Mouse (Mus musculus) macrophage (primary cell): ENCODE measurements around the gene Tlr12. TPM values are rescaled to one million over a fixed set of nuclear protein-coding genes. Genes with fewer than 3 reads are reported as not detected.
"Not testable (repeated sequence)": the region's sequence is repeated elsewhere in the genome, so short reads cannot be mapped to it uniquely, and the experiment has no call there.

Source experiments
- H3K27ac ChIP-seq: fragments of 350-480 bp; formaldehyde crosslinking; 2 replicates; pipeline ENCODE4 v1.9.0; 2021
- H3K36me3 ChIP-seq: fragments of 350-480 bp; formaldehyde crosslinking; 2 replicates; pipeline ENCODE4 v1.9.0; 2021; ENCODE audit errors: inconsistent target
- H3K4me3 ChIP-seq: fragments of 350-480 bp; formaldehyde crosslinking; 2 replicates; pipeline ENCODE4 v1.9.0; 2021; ENCODE audit errors: inconsistent target
- H3K79me2 ChIP-seq: fragments of 350-480 bp; formaldehyde crosslinking; 2 replicates; pipeline ENCODE4 v1.9.0; 2021; ENCODE audit errors: inconsistent target
- WGBS: methylation state at CpG from one replicate; pipeline ENCODE4 v1.1.7; 2026; ENCODE audit warnings: inconsistent platforms; ENCODE audit not compliant: missing documents; 5-methylcytosine and 5-hydroxymethylcytosine counted together
- polyA plus RNA-seq: library from polyadenylated mRNA; stranded (reverse); fragments of 250-400 nt; gene quantifications from 3 replicates; pipeline ENCODE4 v1.2.4, GENCODE M21; 2018; ENCODE audit warnings: inconsistent platforms

Gene Tlr12
- polyA plus RNA-seq, 1 experiment from 2014 or later: 0.06 TPM

DNA sequence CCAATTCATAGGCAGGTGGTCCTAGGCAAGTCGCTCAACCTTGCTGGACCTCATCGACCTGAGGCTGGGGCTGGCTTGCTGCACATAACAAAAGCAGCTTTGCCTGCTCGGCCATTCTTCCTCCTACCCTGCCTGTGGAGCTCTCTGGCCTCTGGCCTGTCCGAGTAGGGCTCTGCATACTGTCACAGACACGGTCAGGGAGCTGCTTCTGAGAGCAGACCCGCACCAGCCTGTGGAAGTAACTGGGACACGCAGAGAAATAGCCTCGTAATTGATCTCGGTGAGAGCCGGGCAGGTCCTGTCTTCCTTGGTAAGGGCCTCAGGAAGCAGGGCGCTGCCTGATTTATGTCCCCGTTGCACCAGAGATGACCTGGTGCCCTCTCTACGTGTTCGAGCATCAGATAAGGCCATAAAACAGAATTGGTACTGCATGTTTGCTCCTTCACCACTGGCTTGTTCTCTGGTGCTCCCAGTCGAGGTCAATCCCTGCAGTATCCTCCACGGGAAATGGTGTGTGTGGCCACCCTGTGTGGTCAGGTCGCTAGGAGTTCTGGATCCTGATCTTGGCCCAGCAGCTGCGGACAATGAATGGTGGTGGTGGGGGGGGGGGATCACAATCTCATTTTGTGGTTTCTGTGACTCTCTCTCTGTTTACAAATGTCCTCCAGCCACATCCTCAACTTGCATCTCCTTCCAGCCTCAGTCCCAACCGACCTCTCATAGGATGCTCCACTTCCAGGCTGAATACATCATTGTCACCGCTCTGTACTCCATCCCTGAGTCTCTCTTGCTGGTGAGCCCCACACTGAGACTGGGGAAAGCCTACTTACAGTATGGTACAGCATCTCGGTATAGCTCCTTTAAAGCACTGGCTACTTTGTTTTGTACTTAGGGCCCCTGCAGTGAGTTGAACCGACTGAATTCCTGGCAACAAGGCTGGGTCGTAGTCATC is 23.6 kb upstream of the Tlr12 start:
- WGBS: 66% methylated on average over 23 of the region's 23 CpGs
- Histone ChIP-seq H3K36me3 (no peaks in the 10 kb centered on the region), H3K4me3 (no peak overlapping the region), H3K27ac (no peak overlapping the region), H3K79me2 (no peaks in the 10 kb centered on the region)

DNA sequence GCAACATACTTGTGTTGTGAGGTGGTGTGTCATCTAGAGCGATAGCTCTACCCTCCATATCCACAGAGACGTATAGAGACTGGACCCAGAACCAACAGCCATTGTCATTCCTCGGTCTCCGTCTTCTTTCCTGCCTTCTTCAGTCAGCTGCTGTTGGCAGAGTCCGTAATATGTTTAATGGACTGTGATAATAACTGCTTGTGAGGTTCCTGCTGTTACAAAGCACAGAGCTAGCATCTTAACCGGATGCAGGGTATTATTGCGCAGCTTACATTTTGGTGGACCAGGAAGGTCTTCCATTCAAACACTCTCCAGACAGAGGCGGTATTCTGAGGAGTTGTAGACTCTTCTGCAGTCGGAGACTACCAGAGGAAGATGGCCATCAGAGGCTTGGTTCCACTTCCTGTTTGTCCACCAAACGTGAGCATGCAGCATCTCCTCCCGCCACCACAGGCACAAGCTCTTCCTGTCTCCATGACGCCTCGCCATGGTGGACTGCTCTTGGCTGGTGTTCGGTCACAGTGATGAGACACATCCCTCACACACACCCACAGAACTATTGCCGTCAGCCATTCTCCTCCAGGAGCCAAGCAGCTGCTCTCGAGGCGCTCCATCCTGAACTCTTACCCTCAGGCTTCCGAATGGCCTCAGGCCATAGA is 20.0 kb upstream of the Tlr12 start:
- 81% methylated on average over 17 of the region's 18 CpGs for WGBS
- H3K27ac ChIP-seq: no peak overlapping the region
- H3K79me2 ChIP-seq: no peaks in the 10 kb centered on the region
- no peak overlapping the region for H3K4me3 ChIP-seq
- H3K36me3 ChIP-seq: no peaks in the 10 kb centered on the region

DNA sequence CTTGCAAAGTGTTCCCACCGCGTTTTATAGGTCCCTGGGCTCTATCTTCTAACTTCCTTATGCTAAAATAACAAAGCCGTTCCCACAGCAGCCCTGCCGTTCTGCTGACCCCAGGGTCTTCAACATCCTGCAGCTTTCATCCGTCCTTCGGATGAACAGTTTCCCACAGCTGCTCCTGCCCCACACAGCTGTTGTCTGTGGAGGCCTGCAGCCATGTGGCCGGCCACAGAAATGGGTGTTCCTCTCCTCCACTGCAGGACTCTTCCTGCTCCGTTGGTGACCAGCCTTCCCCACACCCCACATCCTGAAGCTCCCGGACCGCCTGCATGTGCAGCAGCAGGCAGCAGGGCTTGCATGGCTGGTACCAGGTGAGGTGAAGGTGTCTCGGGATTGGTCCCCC is 18.8 kb upstream of the Tlr12 start:
- Histone ChIP-seq H3K36me3 (no peaks in the 10 kb centered on the region), H3K4me3 (no peak overlapping the region), H3K79me2 (no peaks in the 10 kb centered on the region), H3K27ac (no peak overlapping the region)
- WGBS: 9% methylated on average over 11 of the region's 11 CpGs

DNA sequence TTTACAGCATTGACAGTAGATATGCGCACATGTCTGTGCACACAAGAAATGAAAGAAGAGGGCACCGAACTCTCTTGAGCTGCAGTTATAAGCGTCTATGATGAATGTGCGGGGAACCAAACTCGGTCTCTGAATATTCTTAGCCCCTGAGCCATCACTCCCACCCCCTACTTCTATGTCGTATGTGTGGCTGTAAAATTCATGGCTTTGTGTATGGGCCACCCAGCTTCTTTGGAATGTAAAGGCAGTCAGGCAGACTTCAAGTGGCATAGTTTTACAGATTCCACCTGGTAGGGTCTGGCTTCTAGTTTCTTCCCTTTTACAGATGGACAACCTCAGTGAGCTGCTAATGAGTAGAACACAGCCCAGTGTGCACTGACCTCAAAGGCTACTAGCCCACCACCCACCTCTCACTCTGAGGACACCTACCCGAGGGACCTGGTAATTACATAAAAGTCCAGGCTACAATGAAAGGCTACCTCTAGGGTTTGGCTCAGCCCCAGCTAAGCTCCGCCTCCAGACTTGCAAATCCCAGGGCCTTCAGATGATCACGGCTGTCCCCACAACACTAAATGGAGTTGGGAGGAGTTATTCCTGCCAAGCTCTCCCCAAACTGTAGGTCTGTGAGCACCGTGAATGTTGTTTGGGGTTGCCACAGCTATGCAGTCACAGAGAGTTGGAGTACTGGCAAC is 17.6 kb upstream of the Tlr12 start:
- Histone ChIP-seq H3K4me3 (no peak overlapping the region), H3K27ac (no peak overlapping the region), H3K36me3 (no peaks in the 10 kb centered on the region), H3K79me2 (no peaks in the 10 kb centered on the region)
- 78% methylated on average over 10 of the region's 10 CpGs for WGBS

DNA sequence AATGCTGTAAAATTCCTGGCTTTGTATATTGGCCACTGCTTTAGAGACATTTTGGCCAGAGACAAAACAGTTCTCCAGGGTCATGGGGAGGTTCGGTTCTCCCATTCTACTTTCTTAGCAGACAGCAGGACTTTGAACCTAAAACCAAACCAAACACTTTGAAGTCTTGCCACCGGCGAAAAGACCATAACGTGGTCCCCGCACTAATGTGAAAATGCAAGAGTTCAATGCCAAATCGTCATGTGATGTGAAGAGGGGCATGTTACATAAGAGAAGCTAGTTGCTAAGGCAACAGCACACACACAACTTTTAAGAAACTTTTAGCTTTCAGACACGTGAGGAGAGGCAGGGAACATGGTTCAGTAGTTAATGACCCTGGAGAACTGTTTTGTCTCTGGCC is 17.0 kb upstream of the Tlr12 start:
- 40% methylated on average over 7 of the region's 7 CpGs for WGBS
- Histone ChIP-seq H3K36me3 (no peaks in the 10 kb centered on the region), H3K79me2 (no peaks in the 10 kb centered on the region), H3K27ac (no peak overlapping the region), H3K4me3 (no peak overlapping the region)

DNA sequence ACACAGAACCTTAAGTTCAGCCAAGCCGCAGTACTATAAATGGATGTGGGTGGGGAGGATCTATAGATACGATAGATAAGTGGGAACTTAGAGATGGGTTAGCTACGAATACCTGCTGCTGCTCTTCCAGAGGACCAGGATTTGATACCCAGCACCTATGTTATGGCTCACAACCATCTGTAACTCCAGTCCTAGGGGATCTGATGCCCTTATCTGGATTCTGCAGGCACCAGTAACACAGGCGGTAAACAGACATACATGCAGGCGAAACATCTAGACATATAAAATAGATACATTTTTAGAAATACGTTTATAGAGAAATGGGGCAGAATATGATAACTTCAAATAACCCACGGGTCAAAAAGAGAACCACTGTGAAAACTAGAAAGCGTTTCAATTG is 2.7 kb upstream of the Tlr12 start:
- H3K27ac ChIP-seq: no peak overlapping the region
- H3K4me3 ChIP-seq: no peak overlapping the region
- H3K79me2 ChIP-seq: no peaks in the 10 kb centered on the region
- 87% methylated on average over 8 of the region's 8 CpGs for WGBS
- no peaks in the 10 kb centered on the region for H3K36me3 ChIP-seq

DNA sequence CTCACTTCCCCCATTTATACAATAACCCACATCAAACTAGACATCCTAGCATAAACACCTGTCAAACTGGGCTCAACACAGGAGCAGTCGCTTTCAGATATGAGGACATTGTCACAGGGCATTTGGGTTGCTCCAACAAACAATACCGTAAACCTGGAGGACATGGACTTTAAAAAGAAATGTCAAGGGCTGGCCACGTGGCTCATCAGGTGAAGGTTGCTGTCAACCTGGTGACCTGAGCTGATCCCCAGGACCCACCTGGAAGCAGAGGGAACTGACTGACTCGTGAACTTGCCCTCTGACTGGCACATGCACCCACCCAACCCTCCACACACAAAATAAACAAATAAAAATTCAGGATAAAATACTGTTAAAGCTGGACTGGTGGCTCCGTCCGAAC is 2.2 kb upstream of the Tlr12 start:
- no peak overlapping the region for H3K27ac ChIP-seq
- 85% methylated on average over 6 of the region's 6 CpGs for WGBS

DNA sequence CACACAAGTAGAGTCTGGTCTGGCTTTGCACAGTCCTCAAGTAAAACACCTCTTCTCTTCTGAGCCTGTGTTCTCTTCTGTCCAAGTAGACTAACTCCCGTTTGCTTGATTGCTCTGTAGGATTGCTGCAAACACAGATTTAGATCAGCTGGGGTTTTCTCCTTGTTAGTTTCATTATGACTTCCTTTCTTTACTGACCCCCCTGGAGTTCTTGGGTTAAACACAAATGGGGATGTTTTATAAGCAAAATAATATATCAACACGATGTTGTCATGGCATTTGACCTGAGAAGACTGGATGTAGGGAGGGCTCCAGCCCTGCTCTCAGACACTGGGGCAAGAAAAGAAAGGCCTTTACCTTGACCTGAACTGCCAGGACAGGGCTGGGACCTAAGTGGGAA is 544 bp upstream of the Tlr12 start:
- Histone ChIP-seq H3K27ac (no peak overlapping the region), H3K79me2 (no peaks in the 10 kb centered on the region), H3K4me3 (no peak overlapping the region), H3K36me3 (no peaks in the 10 kb centered on the region)
- 7% methylated on average over 2 of the region's 2 CpGs for WGBS

More for the DNA sequence above, 2.2 kb upstream of the Tlr12 start:
- Histone ChIP-seq H3K36me3 (no peaks in the 10 kb centered on the region), H3K4me3 (no peak overlapping the region), H3K79me2 (no peaks in the 10 kb centered on the region)

DNA sequence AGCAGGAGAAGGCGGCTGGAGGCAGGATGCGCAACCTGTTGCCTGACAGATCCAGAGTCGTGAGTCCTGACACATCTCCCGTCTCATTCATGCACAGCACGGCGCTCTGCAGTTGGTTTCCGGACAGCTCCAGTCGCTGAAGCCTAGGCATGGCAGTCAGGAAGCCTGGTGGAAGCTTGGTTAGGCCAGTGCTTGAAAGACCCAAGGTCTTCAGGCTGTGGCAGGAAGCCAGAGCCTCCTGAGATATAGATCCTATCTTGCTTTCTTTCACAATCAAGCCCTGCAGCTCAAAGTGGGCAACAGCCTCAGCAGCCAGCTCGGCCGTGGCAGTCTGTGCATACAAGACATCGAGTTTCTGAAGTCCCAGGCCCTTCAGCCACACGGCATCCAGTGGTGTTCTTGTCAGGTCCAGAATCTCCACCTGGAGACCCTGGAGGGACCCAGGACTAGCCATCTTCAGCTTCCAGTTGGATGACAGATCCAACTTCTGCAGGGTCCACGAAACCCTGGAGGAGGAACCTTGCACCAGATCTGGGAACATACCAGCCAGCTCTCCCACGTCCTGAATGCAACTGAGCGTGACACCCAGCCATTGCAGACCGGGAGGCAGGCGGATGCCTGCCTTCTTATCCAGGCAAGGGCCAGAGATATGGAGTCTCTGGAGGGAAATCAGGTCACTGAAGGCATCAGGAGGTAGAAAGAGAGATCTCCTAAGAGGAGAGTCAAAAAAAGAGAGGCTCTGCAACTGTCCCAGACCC is 877 bp downstream of the Tlr12 start:
- WGBS: 26% methylated on average over 17 of the region's 17 CpGs
- Histone ChIP-seq H3K36me3 (no peaks in the 10 kb centered on the region), H3K4me3 (no peak overlapping the region), H3K79me2 (no peaks in the 10 kb centered on the region), H3K27ac (no peak overlapping the region)

DNA sequence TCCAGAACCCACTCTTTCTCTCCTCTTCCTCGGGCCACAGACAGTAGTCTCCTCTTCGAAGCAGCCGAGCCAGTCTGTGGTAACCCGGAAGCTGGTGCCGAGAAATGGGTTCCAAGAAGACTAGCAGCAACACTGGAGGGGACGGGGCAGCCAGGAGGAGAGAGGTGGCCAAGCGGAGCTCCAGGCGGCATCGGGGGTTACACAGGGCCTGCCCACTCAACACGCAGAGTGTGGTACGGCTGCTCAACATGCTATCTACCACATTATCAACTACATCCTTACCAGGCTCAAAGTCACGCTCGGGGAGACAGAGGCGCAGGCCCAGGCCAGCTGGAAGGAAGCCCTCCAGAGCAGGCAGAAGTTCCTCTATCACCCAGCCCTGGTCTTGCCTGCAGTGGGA is 2.7 kb downstream of the Tlr12 start:
- WGBS: 56% methylated on average over 13 of the region's 14 CpGs
- no peak overlapping the region for H3K27ac ChIP-seq
- H3K79me2 ChIP-seq: no peaks in the 10 kb centered on the region
- no peaks in the 10 kb centered on the region for H3K36me3 ChIP-seq
- H3K4me3 ChIP-seq: no peak overlapping the region

DNA sequence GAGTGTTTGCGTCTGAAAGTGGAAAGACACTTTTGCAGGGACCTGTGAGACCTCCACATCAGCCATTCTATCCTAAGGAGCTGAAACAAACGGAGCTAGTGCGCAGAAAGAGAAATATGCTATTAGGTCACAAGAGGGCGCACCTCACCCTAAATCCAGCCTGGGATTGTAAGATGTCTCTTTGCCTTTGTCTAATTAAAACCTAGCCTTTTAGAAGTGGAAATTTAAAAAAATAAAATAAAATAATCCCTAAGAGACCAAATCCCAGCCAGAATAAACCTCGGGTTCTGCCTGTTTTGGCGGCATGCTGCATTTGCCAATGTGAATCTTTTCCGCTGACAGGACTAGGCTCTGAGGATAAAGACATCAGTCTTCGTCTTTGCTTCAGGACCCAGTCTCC is 5.1 kb downstream of the Tlr12 start:
- Histone ChIP-seq H3K27ac (no peak overlapping the region), H3K79me2 (no peaks in the 10 kb centered on the region), H3K36me3 (no peaks in the 10 kb centered on the region), H3K4me3 (no peak overlapping the region)
- 26% methylated on average over 8 of the region's 8 CpGs for whole genome bisulfite sequencing

DNA sequence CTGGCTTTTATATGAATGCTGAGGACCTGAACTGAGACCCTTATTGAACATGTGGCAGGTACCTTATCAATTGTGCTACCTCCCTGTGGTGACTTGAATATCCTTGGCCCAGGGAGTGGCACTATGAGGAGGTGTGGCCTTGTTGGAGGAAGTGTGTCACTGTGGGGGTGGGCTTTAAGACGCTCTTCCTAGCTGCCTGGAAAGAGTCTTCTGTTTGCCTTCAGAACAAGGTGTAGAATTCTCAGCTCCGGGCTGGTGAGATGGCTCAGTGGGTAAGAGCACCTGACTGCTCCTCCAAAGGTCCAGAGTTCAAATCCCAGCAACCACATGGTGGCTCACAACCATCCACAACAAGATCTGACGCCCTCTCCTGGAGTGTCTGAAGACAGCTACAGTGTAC is 6.7 kb downstream of the Tlr12 start:
- H3K36me3 ChIP-seq, H3K4me3 ChIP-seq, H3K79me2 ChIP-seq, H3K27ac ChIP-seq: not testable (repeated sequence)
- WGBS: 79% methylated on average over 2 of the region's 3 CpGs

DNA sequence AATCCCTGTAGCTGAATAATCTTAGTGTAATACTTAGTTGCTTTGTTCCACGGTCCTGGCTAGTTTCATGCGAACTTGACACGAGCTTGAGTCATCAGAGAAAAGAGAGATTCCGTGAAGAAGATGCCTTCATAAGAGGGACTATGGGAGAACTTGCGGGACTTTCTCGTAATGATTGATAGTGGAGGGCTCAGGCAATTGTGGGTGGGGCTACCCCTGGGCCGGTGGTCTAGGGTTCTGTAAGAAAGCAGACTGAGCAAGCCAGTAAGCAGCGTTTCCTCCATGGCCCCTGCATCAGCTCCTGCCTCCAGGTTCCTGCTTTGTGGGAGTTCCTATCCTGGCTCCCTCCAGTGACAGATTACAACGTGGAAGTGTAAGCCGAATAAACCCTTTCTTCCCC is 7.7 kb downstream of the Tlr12 start:
- Histone ChIP-seq H3K4me3 (no peak overlapping the region), H3K36me3 (no peaks in the 10 kb centered on the region), H3K27ac (no peak overlapping the region), H3K79me2 (no peaks in the 10 kb centered on the region)
- WGBS: 54% methylated on average over 10 of the region's 10 CpGs

DNA sequence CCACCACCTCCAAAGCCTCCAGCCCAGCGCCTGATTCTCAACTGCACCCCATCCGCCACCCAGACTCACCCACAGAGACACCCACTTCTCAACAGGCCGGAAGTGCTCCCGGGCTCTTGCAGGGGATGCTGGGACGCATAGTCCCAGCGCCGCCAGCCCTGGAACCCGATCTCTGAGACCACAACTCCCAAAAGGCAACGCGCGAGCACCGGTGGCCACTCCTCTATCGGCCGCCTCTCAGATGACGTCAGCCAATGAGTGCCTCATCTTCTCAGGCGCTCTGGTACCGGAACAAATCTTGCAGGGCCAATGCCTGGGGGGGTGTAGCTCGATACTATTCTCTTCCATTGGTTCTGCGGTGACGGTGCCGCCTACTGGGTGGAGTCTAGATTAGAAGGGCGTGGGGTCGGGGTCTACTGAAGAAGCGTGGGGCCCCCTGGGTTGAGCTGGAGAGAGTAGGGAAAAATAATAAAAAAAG is 8.5 kb downstream of the Tlr12 start, which contains the start of gene Zscan20:
Gene Zscan20 (minus strand): TSS at position 174 of the 478 bp plus-strand sequence.
- WGBS: 1% methylated on average over 24 of the region's 24 CpGs
- no peaks in the 10 kb centered on the region for H3K36me3 ChIP-seq
- no peaks in the 10 kb centered on the region for H3K79me2 ChIP-seq
- peak within 1 kb of the TSS; percentile 62 for H3K4me3 ChIP-seq
- H3K27ac ChIP-seq: no peak within 1 kb of the TSS
